Mouse (Mus musculus) heart, adult 18-20 months (tissue): Measurements from ENCODE around the gene Gm12184. TPM values are rescaled to one million over a fixed set of nuclear protein-coding genes. Genes with fewer than 3 reads are reported as not detected.
"Not testable (repeated sequence)": the region's sequence is repeated elsewhere in the genome, so short reads cannot be mapped to it uniquely, and the experiment has no call there.

Experiments
- DNase-seq, 2 experiments: peaks; one replicate each; pipeline ENCODE4 v3.0.0; 2021 to 2022; ENCODE audit warnings: mixed read lengths in 1 of 2
- total RNA-seq, 2 experiments: library from RNA; stranded (reverse); gene quantifications; 2 replicates each; pipeline ENCODE4 v1.2.3; 2021

Gm12184 gene
- total RNA-seq, 2 experiments from 2014 or later: 2.4 to 2.8 TPM

DNA sequence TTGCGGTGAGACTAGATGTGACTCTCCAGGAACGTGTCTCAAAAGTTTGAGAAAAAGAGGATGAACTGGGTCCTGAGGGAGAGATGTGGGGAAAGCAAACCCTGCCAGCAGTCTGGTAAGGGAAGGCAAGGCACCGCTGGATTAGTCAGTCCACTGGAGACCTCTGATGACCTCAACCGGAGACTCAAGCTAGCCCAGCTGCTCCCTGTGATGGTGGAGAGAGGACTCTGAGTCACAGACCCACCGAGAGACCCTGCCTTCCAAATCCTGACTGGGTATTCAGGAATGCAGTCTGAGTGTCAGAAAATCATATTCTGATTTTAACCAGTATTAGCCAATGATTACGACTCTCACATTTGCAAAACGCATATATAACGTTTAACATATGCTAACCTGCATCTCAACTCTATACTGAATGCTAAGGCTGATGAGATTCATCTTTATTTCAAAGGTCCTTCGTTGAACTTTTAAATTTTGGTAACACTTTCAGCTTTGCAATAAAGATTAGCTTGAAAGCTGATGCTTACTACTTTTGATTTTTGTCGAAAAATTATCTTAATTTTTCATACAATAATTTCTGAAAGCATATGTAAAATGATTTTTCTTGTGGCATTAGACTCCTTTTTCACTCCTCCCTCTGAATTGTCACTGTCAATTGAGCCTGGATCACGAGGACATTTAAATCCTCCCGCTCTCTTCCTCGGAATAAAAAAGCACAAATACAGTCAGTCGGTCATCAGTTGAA is 3.5 kb downstream of the Gm12184 start:
- peak in 1 of 2 experiments; percentile 11 for DNase-seq

DNA sequence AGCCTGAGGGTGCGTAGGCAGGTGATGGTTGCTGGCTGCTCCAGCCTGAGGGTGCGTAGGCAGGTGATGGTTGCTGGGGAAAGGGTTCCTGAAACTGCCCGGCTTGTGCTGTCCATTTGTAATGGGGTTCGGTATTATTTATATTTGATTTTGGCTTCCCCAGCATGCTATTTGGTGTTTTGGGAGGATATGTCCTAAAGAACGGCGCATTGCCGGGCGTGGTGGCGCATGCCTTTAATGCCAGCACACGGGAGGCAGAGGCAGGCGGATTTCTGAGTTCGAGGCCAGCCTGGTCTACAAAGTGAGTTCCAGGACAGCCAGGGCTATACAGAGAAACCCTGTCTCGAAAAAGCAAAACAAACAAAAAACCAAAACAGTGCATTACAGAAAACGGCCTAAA is 5.2 kb downstream of the Gm12184 start:
- DNase-seq: not testable (repeated sequence)

DNA sequence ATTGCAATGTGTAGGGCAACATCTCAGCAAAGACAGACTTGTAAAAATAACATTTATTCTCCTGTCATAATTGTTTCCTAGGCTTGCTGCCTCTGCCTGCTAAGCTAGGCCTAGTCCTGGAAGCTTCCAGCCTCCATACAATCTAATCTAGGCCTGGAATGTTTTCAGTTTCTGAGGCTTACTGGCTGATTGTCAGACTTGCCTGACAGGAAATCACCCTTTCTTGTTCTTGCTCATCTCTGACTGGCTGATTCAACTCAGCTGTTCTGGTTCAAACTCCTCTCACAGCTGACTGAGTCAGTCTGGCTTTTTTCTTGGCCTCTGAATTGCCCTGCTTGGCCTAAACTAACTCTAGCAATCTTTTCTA is 6.2 kb downstream of the Gm12184 start:
- DNase-seq: peak in 1 of 2 experiments; percentile 6

DNA sequence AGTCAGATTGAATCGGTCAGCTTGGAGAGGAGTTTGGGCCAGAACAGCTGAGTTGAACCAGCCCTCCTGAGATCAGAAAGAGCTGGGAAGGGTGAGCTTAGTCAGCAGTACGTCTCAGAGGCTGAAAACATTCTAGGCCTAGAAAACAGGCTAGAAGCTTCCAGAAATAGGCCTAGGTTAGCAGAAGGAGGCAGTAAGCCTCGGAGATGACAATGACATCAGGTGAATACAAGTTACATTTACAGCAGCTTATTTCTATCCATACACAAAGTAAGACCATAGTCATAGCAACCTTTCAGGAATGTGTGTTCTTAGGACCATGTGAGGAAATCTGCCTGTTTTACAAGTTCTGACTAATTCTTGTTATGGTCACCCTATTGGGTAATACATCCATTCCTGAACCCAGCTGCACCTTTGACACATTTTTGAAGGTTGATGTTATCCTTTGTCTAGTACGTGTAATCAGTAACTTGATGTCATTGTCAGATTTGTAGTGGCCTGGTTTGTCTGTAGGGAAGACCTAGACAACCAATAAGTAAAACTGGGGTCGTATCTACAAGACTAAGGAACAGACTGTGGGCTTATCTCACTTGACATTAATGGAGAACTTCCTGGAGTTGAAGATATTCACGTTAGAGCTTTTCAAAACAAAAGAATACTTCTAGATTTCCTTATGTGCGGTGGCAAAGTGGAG is 6.7 kb downstream of the Gm12184 start:
- DNase-seq: no peak

DNA sequence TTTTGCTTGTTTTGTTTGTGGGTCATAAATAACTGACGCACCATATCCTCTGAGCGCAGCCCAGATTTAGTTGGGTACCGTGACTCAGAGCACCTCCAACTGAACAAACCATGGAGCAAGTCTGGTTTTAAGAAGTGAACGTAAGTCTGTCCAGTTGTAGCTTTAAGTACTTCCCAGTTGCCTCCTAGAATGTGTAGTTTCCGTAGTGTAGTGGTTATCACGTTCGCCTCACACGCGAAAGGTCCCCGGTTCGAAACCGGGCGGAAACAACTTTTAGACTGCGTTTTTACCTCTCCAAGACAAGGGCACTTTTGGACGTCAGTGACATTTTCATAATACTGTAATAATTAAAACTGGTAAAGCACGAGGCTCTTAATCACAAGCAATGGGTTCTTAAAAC is 8.1 kb downstream of the Gm12184 start:
- DNase-seq: peak; percentile 91 to 96

DNA sequence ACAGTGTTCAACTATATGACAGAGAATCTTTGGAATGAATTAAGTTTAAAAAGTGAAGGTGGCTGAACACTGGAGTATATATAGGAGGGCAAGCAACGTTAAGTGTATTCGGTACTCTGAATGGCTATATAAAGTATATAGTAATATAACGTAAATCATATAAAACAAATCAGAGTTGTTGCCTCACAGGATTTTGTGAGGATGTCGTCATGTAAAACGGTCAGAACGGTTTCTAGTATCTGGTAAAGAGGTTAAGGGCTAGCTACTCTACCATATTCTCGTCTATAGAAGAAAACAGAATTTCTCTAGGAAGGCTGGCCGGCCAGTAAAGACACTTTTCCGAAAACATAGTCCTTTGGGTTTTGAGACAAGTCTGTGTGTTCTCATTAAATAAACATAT is 8.7 kb downstream of the Gm12184 start:
- DNase-seq: no peak

DNA sequence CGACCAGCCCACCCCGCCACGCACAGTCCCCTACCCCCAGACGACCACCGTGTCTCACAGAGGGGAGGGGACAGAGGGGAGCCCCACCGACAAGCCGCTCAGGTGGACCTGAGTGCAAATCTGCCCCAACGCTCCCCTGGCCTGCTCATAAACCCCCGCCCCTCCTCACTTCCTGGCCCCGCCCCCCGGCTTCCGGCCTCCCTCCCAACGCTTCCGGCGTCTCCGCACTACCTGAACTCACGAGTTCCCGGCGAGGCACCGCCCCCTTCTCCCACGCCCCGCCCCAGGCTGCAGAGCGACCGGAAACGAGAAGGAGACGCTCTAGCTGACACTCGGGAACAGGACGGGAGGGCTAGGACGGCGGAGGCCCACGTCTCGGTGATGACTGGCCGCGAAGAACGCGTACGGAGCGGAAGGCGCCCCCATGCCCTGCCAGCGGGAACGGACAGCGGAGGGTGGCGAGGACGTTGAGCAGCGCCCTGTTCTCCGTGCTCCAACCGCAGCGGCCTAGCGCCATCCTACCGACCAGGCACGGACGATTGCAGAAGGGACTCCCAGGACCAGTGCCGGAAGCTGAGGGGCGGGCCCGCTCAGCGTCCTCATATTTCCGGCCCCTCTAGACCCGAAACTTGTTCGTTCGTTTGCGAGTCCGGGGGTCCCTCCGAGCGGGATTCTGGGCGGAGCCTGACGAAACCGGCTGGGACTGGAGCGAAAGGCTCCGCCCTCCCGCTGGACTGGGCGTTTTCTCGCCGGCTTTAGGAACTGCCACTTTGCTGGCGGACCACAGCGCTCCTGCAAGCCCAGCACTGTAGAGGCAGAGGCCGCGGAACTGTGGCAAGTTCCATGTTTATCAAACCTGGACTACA is 9.4 kb downstream of the Gm12184 start, which contains the start of gene Trim41:
Gene Trim41, minus strand, starts transcription at position 554 of the 866 bp plus-strand sequence.
- DNase-seq: peak; percentile 99

DNA sequence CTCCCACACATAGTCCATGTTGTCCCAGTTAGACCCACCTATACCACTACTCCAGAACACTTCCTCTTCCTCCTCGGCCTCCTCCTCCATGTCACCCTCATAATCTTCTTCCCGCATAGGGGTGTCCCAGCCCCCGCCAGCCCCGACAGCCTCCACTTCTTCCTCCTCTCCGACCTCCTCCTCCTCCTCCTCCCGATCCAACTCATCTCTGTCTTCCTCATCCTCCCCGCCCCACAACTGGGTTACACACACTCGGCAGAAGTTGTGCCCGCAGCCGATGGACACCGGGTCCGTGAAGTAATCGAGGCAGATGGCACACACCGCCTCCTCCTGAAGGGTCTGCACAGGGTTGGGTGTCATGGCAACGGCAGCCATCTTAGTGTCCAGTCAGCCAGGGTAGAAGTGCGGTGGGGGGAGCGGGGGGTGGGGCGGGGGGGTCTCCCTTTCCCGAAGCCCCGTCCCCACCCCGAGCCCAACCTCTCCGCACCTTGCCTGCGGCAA is 10.1 kb downstream of the Gm12184 start:
- DNase-seq: peak in 1 of 2 experiments; percentile 51

DNA sequence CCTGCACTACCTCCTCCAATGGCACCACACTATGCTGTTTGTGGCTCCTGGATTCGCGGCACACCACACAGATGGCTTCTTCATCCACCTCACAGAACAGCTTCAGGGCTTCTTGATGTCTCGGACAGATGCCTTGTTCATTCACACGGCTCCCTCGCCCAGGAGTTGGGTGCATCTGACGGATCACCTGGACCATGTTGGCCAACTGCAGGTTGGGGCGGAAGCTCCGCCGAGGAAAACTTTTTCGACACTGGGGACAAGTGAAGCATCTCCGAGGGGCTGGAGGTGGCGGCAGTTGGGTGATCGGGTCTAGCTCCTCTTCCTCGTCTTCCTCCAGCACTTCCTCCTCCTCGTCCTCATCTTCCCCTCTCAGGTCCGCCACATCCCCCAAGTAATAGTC is 10.6 kb downstream of the Gm12184 start:
- no peak for DNase-seq

DNA sequence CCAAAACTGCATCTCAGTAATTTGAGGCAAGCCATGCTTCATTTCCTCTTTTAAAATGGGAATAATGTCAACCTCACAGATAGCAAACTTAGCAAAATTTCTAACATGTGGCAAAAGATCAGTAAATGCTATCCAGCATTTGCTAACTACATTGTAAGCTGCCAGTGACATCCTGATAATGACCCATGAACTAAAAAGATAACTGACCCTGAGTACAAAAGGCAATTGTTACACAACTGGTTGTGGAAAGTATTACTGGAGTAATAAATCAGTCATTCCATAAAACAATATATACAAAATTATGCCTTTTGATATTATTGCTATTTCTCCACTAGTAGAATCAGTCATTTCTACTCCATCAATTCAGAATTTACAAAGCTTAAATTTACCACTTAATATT is 12.7 kb downstream of the Gm12184 start:
- DNase-seq: no peak

DNA sequence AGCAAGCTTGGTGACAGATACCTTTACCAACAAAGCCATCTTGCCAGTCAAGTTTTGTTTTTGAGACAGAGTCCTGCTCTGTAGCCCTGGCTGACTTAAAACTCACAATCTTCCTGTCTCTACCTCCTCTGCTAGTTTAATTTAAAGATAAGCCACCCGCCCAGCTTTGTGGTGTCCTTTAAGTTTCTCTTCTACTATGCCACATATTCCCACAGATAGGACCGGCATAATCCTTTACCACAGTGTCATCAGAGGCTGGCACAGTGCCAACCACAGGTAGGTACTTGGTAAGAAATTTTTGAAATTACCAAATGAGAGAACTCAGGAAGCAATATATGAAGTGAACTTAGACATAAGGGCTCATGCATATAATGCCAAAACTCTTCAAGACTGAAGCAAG is 16.3 kb downstream of the Gm12184 start:
- DNase-seq: no peak

DNA sequence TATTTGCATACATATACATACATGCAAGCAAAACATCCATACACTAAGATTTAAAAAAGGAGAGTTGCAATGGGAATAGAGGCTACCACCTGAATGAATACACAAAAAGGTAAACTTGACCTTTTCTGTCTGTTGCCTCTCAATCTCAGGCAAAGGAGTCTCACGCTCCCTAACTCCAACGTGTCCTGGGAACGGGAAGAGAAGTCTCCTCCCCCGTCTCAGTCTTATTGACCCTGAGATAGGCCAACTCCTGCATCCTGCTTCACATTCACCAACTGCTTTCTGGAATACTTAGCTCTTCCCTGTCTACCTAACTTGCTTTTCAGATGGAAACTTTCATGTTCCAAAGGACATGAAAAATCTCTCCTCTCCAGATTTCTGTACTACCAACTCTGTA is 17.0 kb downstream of the Gm12184 start:
- no peak for DNase-seq

DNA sequence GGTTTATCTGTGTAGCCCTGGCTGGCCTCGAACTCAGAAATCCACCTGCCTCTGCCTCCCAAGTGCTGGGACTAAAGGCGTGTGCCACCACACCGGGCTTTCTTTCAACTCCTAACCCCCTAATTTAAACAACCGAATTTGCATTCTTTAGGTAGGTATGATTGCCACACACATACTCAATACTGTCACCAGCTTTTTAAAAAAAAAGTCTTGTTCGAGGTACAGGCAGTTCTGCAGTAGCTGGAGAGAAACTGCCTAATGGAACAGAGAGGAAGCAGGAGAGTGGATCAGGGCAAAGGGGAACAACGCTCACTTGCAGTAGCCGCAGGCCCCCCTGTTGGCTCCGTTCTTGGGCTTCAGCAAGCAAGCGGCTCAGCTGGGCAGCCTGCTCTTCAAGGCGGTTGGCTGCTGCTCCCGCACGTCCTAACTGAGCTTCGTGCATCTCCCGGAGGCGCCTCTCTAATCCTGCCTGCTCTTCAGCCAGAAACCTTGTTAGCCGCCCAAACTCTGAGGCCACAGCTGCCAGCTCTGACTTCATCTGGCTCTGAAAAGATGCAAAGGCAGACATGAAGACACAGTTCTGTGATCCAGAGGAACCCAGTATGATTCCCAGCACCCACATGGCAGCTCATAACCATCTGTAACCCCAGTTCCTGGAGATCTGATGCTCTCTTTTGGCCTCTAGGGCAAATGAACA is 17.6 kb downstream of the Gm12184 start:
- DNase-seq: peak in 1 of 2 experiments; percentile 60

DNA sequence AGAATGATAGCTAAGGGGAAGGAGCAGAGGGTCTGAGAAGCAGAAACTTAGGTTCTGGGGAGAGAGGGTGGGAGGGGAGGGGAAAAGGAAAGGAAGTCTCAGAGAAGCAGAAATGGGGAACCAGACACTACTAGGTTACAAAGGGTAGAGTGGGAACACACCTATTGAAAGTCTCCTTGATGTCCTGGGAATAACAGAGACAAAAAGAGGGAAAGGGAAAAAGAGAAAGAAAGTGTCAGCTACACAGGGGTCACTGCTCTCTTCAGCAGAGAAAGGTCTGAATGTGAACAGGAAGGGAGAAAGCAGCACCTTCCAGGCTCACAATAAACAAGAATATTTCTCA is 18.2 kb downstream of the Gm12184 start:
- no peak for DNase-seq

DNA sequence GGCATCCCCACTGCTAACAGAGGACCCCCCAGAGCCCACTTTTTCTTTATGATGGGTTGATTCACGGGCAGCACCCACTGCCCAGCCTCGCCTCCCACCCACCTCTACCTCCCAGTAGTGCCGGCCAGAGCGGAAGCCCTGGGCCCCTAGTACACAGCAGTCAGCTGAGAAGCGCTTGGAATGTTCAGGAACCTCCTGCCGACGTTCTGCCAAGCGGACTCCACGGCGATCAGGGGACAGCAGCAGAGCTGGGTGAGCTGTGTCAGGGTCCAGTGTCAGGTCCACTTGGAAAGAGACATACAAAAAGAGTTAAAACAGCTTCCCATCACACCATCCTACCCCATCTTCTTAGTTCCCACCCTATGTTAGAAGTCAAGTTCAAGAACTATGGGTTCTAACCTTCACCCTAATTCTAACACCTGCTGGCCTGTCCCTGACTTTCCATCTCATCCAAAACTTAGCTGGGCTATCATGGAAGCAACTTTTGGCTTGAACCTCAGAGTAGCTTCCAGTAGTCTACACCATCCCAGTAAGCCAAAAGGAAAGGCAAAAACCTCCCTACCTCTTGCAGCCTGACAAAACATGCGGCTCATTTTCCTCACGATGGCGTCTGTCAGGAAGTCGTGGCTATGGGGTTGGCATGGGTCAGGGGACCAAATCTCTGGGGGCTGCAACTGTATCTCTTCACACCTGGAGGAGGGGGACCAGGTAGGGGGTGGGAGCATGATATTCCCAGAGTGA is 18.7 kb downstream of the Gm12184 start:
- no peak for DNase-seq

DNA sequence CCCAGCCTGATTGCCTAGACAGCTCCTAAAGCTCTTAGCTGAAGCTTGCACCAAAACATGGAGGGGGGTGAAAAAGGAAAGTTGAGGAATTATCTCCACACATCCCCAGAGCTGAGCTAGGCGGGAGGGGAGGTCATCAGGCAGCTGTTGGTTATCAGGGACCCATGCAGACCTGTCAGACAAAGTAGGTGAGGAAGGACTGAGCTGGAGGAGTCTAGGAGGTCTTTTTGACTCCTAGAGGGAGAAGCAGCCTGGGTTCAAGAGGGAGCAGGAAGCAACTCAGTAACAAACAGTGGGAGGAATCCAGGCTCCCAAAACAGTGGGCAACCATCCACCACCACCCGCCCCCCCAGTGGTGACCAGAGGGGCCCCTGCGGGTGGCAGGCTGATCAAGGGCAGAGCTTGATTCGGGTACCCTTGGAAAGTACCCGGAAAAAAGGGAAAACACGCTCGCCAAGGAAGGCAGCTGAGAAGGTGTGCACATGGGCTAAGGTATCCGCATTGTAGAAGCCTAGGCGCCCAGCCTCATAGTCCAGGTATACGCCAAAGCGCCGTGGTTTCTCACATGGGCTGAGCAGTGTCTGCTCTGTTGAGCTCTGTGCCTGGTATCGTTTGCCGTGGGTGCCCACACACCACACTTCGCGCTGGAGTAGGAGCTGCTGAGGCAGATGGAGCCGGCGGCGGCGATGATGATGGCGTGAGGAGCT is 19.4 kb downstream of the Gm12184 start:
- DNase-seq: no peak

DNA sequence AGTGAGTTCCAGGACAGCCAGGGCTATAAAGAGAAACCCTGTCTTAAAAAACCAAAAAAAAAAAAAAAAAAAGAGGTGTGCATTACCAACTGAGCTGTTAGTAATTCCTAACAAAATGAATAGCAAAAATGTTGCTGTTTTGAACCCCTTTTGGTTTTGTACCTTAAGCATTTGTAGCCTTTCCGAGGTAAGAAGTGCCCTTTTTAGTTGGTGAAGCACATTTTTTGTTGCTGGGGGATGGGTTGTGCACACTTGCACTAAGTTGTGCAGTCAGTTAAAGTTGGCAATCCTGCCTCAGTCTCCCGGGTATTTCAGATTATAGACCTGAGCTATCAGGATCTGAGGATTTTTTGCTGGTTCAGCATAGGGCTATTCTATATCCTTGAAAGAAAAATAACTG is 21.5 kb downstream of the Gm12184 start:
- no peak for DNase-seq

DNA sequence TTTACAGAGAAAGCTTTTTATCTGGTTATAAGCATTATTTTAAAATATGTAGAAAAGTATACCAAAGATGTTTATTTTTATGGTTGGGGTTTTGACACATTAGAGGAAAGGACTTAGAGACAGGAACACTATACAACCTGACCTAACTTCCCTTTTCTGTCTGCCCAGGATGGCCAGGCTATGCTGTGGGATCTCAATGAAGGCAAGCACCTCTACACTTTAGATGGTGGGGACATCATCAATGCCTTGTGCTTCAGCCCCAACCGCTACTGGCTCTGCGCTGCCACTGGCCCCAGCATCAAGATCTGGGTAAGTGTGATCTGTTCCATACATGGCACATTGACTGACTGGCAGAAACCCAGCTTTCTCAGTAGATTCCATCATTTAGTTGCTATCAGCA is 22.5 kb downstream of the Gm12184 start:
- no peak for DNase-seq

DNA sequence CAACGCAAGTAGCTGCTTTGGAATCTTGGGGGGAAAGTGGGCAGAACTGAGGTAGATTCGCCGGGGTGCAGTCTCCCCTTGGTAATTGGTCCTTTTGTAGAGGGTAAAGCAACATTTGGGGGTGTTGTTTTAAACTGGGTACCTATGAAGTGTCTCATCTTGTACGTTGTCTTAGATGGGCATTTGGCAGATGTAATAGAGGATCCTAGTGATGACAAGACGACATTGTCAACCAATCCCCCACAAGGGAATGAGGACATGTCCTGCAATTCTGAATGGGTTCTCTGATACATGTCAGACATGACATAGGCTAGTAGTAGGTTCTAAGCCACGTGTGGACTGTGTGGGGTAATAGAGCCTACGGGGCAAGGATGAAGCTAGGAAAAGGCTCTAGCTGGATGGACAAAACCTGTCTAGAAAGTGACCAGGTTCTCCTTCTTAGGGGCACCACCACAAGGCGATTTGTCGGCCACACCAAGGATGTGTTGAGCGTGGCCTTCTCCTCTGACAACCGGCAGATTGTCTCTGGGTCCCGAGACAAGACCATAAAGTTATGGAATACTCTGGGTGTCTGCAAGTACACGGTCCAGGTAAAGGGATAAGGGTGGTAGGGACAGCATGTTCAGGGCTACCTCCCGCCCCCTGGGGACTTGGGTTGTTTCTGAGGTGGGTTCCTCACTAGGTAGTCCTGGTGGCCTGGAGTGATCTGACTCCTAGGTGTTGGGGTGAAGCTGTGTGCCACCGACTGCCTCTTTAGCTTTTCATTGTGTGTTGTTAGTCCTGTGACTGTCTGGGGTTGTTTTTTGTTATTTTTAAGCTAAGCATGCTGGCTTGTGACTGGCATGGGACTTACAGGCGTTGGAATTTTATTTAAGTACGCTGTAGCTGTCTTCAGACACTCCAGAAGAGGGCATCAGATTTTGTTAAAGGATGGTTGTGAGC is 24.4 kb downstream of the Gm12184 start:
- no peak for DNase-seq
